Mouse (Mus musculus): ENCODE data around the gene 4921517D22Rik.

DNA sequence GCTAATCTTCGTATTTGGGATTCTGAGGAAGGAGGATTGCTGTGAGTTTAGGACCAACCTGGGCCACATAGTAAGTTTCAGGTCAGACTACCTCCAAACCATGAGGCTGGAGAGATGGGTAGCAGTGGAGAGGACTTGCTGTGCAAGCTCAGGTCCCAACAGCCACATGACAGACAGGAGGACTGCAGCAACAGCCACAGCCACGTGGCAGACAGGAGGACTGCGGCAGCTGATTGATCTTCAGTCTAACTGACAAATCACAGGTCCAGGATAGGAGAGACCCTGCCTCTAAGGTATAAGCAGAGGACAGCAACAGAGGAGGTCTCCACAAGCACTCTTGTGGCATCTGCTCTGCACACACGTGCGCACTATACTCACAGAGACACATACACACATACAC, 36.1 kb downstream of the 4921517D22Rik start:
- TF ChIP-seq POLR2A (IDR thresholded peaks at IDR 0.05; ENCODE audit: insufficient read depth, low read depth, low read length), result no peak
- no peak for TF ChIP-seq CTCF (IDR thresholded peaks at IDR 0.05; ENCODE audit: insufficient read depth, low read depth, low read length)

Measured in olfactory bulb, adult 2 months (tissue).